Mouse (Mus musculus) CH12.LX (cell line): ENCODE data around the gene Bms1.

Source experiments
- BHLHE40 ChIP-seq: IDR thresholded peaks from 2 replicates; pipeline ENCODE4 v1.6.1; 2011; ENCODE audit warnings: mild to moderate bottlenecking, low read depth, low read length, improper control_type of control experiment
- CHD1 ChIP-seq: IDR thresholded peaks from 2 replicates; pipeline ENCODE4 v1.6.1; 2012; ENCODE audit warnings: low read depth, low read length, improper control_type of control experiment, inconsistent platforms
- CTCF ChIP-seq, 2 experiments: IDR thresholded peaks in 1 of 2; conservative IDR thresholded peaks in 1 of 2; 2 replicates each; pipeline ENCODE4 v1.5.1; 2011 to 2012; ENCODE audit warnings: low read depth in 2 of 2, low read length in 2 of 2, improper control_type of control experiment in 1 of 2, inconsistent platforms in 1 of 2, mild to moderate bottlenecking in 1 of 2, moderate library complexity in 1 of 2
- KAT2A ChIP-seq: IDR thresholded peaks from 2 replicates; pipeline ENCODE4 v1.6.1; 2012; ENCODE audit warnings: low read length, improper control_type of control experiment, inconsistent platforms; ENCODE audit not compliant: insufficient replicate concordance
- NELFE ChIP-seq: IDR thresholded peaks from 2 replicates; pipeline ENCODE4 v1.6.1; 2011; ENCODE audit warnings: low read depth, low read length, improper control_type of control experiment
- POLR2A ChIP-seq: IDR thresholded peaks from 2 replicates; pipeline ENCODE4 v1.6.1; 2011; ENCODE audit warnings: low read depth, mild to moderate bottlenecking, improper control_type of control experiment, low read length
- TBP ChIP-seq: conservative IDR thresholded peaks from 2 replicates; pipeline ENCODE4 v1.6.1; 2011; ENCODE audit warnings: low read depth, low read length, improper control_type of control experiment
- ZNF384 ChIP-seq: IDR thresholded peaks from 2 replicates; pipeline ENCODE4 v1.6.1; 2012; ENCODE audit warnings: low read depth, low read length, improper control_type of control experiment, inconsistent platforms

- TF ChIP-seq KAT2A (no peak), NELFE (no peak), POLR2A (no peak), CTCF (conservative IDR thresholded peaks at IDR 0.05 in 1 of 2, IDR thresholded peaks at IDR 0.05 in 1 of 2; ENCODE audit: low read depth in 2 of 2, low read length in 2 of 2) (no peak), BHLHE40 (no peak), CHD1 (no peak), TBP (no peak), ZNF384 (no peak)
These were observed 7.4 kb upstream of the Bms1 start for GRCm38 (mm10) chr6:118426666-118427065.
